Mouse (Mus musculus) ovary, adult 2 months (tissue): ENCODE measurements around the gene Cntnap5a. TPM values are rescaled to one million over a fixed set of nuclear protein-coding genes. Genes with fewer than 3 reads are reported as not detected.

Source experiments
- polyA plus RNA-seq: library from polyadenylated mRNA; depleted of rRNA; stranded (reverse); fragments of >200 nt; gene quantifications from 2 replicates; pipeline ENCODE4 v1.2.3, GENCODE M21; 2012; rRNA removed

The Cntnap5a gene
- 0.03 and 0.09 TPM in 2 replicates for polyA plus RNA-seq

GRCm38 (mm10) chr1:115684518-115685368 is at the start of gene Cntnap5a:
Gene Cntnap5a (plus strand): TSS chr1:115684756.

